Mouse (Mus musculus): ENCODE results near the gene Mapre1. TPM values are rescaled to one million over a fixed set of nuclear protein-coding genes. Genes with fewer than 3 reads are reported as not detected.

Mapre1 gene
- total and polyA plus RNA-seq, 2 experiments from 2014 or later, result 75.0 to 354 TPM

- ATAC-seq, result no peak
- 96% methylated on average over 4 of the region's 4 CpGs for WGBS
- no peaks in the 10 kb centered on the region for H3K27me3 ChIP-seq (ENCODE audit: insufficient read depth, low read length)
- H3K9me3 ChIP-seq (ENCODE audit: low read length), result no peaks in the 10 kb centered on the region
- H3K4me1 ChIP-seq (ENCODE audit: insufficient read depth, low read length), result no peaks in the 10 kb centered on the region
- no peak for TF ChIP-seq CTCF (IDR thresholded peaks at IDR 0.05; ENCODE audit: low read depth)
- H3K4me3 ChIP-seq (ENCODE audit: low read length), result no peak overlapping the region
- H3K36me3 ChIP-seq (ENCODE audit: insufficient read depth, low read length), result no peaks in the 10 kb centered on the region; the same call in 1 of the 2 replicates
- DNase-seq (ENCODE audit: low spot score), result no peak
- H3K9ac ChIP-seq (replicated peaks; ENCODE audit: low read length), result no peak overlapping the region
- no peak overlapping the region for H3K4me2 ChIP-seq (ENCODE audit: low read depth, low read length)
- H3K27ac ChIP-seq, result no peak overlapping the region
Measured at GRCm38 (mm10) chr2:153772950-153773349, 31.9 kb downstream of the Mapre1 start.

- no peak for DNase-seq (ENCODE audit: low spot score)
- Histone ChIP-seq H3K27ac (no peak overlapping the region), H3K4me3 (ENCODE audit: low read length) (no peak overlapping the region), H3K9ac (replicated peaks; ENCODE audit: low read length) (no peak overlapping the region), H3K36me3 (ENCODE audit: insufficient read depth, low read length) (no peaks in the 10 kb centered on the region; the same call in 1 of the 2 replicates), H3K4me1 (ENCODE audit: insufficient read depth, low read length) (no peaks in the 10 kb centered on the region), H3K4me2 (ENCODE audit: low read depth, low read length) (no peak overlapping the region), H3K9me3 (ENCODE audit: low read length) (no peaks in the 10 kb centered on the region), H3K27me3 (ENCODE audit: insufficient read depth, low read length) (no peaks in the 10 kb centered on the region)
- 94% methylated on average over 4 of the region's 4 CpGs for WGBS
- no peak for TF ChIP-seq CTCF (IDR thresholded peaks at IDR 0.05; ENCODE audit: low read depth)
- no peak for ATAC-seq
Measured at GRCm38 (mm10) chr2:153775472-153775871, 34.4 kb downstream of the Mapre1 start.

GRCm38 (mm10) chr2:153778638-153779362 is 37.7 kb downstream of the Mapre1 start:
- Histone ChIP-seq H3K4me3 (ENCODE audit: low read length) (peak overlapping the region; percentile 22), H3K36me3 (ENCODE audit: insufficient read depth, low read length) (no peaks in the 10 kb centered on the region), H3K9ac (replicated peaks; ENCODE audit: low read length) (no peak overlapping the region; the same call in 1 of the 2 replicates), H3K27me3 (ENCODE audit: insufficient read depth, low read length) (no peaks in the 10 kb centered on the region), H3K4me1 (ENCODE audit: insufficient read depth, low read length) (no peaks in the 10 kb centered on the region), H3K9me3 (ENCODE audit: low read length) (no peaks in the 10 kb centered on the region), H3K4me2 (ENCODE audit: low read depth, low read length) (peak overlapping the region; percentile 61), H3K27ac (no peak overlapping the region)
- 14% methylated on average over 24 of the region's 24 CpGs for WGBS
- peak; percentile 56 for DNase-seq (ENCODE audit: low spot score)
- TF ChIP-seq CTCF (IDR thresholded peaks at IDR 0.05; ENCODE audit: low read depth), result no peak
- ATAC-seq, result peak; percentile 79

- WGBS, result 51% methylated on average over 12 of the region's 12 CpGs
- H3K4me1 ChIP-seq (ENCODE audit: insufficient read depth, low read length), result no peaks in the 10 kb centered on the region
- H3K27me3 ChIP-seq (ENCODE audit: insufficient read depth, low read length), result no peaks in the 10 kb centered on the region
- H3K4me3 ChIP-seq (ENCODE audit: low read length), result peak within 1 kb of the TSS; percentile 22
- H3K4me2 ChIP-seq (ENCODE audit: low read depth, low read length), result peak within 1 kb of the TSS; percentile 61
- ATAC-seq, result peak; percentile 37
- no peak for DNase-seq (ENCODE audit: low spot score)
- H3K9ac ChIP-seq (replicated peaks; ENCODE audit: low read length), result no peak within 1 kb of the TSS; the same call in 1 of the 2 replicates
- H3K9me3 ChIP-seq (ENCODE audit: low read length), result no peaks in the 10 kb centered on the region
- no peak for TF ChIP-seq CTCF (IDR thresholded peaks at IDR 0.05; ENCODE audit: low read depth)
- no peak within 1 kb of the TSS for H3K27ac ChIP-seq
- no peaks in the 10 kb centered on the region for H3K36me3 ChIP-seq (ENCODE audit: insufficient read depth, low read length)
Measured at GRCm38 (mm10) chr2:153779394-153779981, 38.4 kb downstream of the Mapre1 start, which contains the start of gene Efcab8. Efcab8 (plus strand) TSS chr2:153779931.

- Histone ChIP-seq H3K9me3 (ENCODE audit: low read length) (no peaks in the 10 kb centered on the region), H3K27me3 (ENCODE audit: insufficient read depth, low read length) (no peaks in the 10 kb centered on the region), H3K4me2 (ENCODE audit: low read depth, low read length) (no peak overlapping the region), H3K27ac (no peak overlapping the region), H3K4me1 (ENCODE audit: insufficient read depth, low read length) (no peaks in the 10 kb centered on the region), H3K9ac (replicated peaks; ENCODE audit: low read length) (no peak overlapping the region), H3K4me3 (ENCODE audit: low read length) (no peak overlapping the region), H3K36me3 (ENCODE audit: insufficient read depth, low read length) (no peaks in the 10 kb centered on the region)
- 85% methylated on average over 4 of the region's 4 CpGs for WGBS
- TF ChIP-seq CTCF (IDR thresholded peaks at IDR 0.05; ENCODE audit: low read depth), result no peak
- DNase-seq (ENCODE audit: low spot score) (no peak), ATAC-seq (no peak)
Measured at GRCm38 (mm10) chr2:153781181-153781580, 40.1 kb downstream of the Mapre1 start.

- Histone ChIP-seq H3K9ac (replicated peaks; ENCODE audit: low read length) (no peak overlapping the region), H3K4me1 (ENCODE audit: insufficient read depth, low read length) (no peaks in the 10 kb centered on the region), H3K36me3 (ENCODE audit: insufficient read depth, low read length) (no peaks in the 10 kb centered on the region), H3K9me3 (ENCODE audit: low read length) (no peaks in the 10 kb centered on the region), H3K4me3 (ENCODE audit: low read length) (no peak overlapping the region), H3K27ac (no peak overlapping the region), H3K4me2 (ENCODE audit: low read depth, low read length) (no peak overlapping the region), H3K27me3 (ENCODE audit: insufficient read depth, low read length) (no peaks in the 10 kb centered on the region)
- 94% methylated on average over 2 of the region's 2 CpGs for WGBS
- ATAC-seq (no peak), DNase-seq (ENCODE audit: low spot score) (no peak)
- no peak for TF ChIP-seq CTCF (IDR thresholded peaks at IDR 0.05; ENCODE audit: low read depth)
Measured at GRCm38 (mm10) chr2:153784668-153785067, 43.6 kb downstream of the Mapre1 start.

- Histone ChIP-seq H3K27me3 (ENCODE audit: insufficient read depth, low read length) (no peaks in the 10 kb centered on the region), H3K36me3 (ENCODE audit: insufficient read depth, low read length) (no peaks in the 10 kb centered on the region), H3K4me1 (ENCODE audit: insufficient read depth, low read length) (no peaks in the 10 kb centered on the region), H3K4me2 (ENCODE audit: low read depth, low read length) (no peak overlapping the region), H3K9ac (replicated peaks; ENCODE audit: low read length) (no peak overlapping the region), H3K27ac (no peak overlapping the region), H3K4me3 (ENCODE audit: low read length) (no peak overlapping the region), H3K9me3 (ENCODE audit: low read length) (no peaks in the 10 kb centered on the region)
- DNase-seq (ENCODE audit: low spot score) (no peak), ATAC-seq (no peak)
- TF ChIP-seq CTCF (IDR thresholded peaks at IDR 0.05; ENCODE audit: low read depth), result no peak
Measured at GRCm38 (mm10) chr2:153793366-153793765, 52.3 kb downstream of the Mapre1 start.
